Mouse (Mus musculus) neutrophil, adult 5-6 weeks (primary cell): ENCODE data around the gene Gm20388. TPM values are rescaled to one million over a fixed set of nuclear protein-coding genes. Genes with fewer than 3 reads are reported as not detected.
"Not testable (repeated sequence)": the region's sequence is repeated elsewhere in the genome, so short reads cannot be mapped to it uniquely, and the experiment has no call there.

ENCODE experiments used
- ATAC-seq: fragments of 151-379, 151-347 bp; 2 replicates; pipeline ENCODE4 v1.8.0; 2017; ENCODE audit warnings: mild to moderate bottlenecking, moderate TSS enrichment; ENCODE audit not compliant: insufficient number of reproducible peaks, poor library complexity, low FRiP score, severe bottlenecking; ENCODE audit errors: extremely low read depth
- total RNA-seq: library from RNA; stranded (forward); fragments of 200-1000 nt; gene quantifications from 2 replicates; pipeline ENCODE4 v1.2.3, GENCODE M21; 2017

The Gm20388 gene
- total RNA-seq, 1 experiment from 2014 or later = 10.8 TPM

GRCm38 (mm10) chr8:123410049-123410587 is 3499.5 kb downstream of the Gm20388 start:
- no peak for ATAC-seq

GRCm38 (mm10) chr8:123410788-123411187 is 3500.1 kb downstream of the Gm20388 start:
- no peak for ATAC-seq

- peak; percentile 33 for ATAC-seq
Observed at GRCm38 (mm10) chr8:123411246-123411645, 3500.6 kb downstream of the Gm20388 start, which contains the start of gene Tubb3. TSS of gene Tubb3 (plus strand) at chr8:123411424.

- no peak for ATAC-seq
Observed at GRCm38 (mm10) chr8:123411781-123412327, 3501.2 kb downstream of the Gm20388 start.

- no peak for ATAC-seq
Observed at GRCm38 (mm10) chr8:123412560-123413170, 3502.0 kb downstream of the Gm20388 start.

GRCm38 (mm10) chr8:123414255-123414654 is 3503.6 kb downstream of the Gm20388 start:
- ATAC-seq = no peak

- not testable (repeated sequence) for ATAC-seq
Observed at GRCm38 (mm10) chr8:123414997-123415696, 3504.5 kb downstream of the Gm20388 start.

GRCm38 (mm10) chr8:123415967-123416943 is 3505.6 kb downstream of the Gm20388 start:
- ATAC-seq = no peak

- no peak for ATAC-seq
Observed at GRCm38 (mm10) chr8:123416944-123417555, 3506.4 kb downstream of the Gm20388 start.

- ATAC-seq = no peak
Observed at GRCm38 (mm10) chr8:123419711-123420110, 3509.1 kb downstream of the Gm20388 start.

GRCm38 (mm10) chr8:123420525-123421281 is 3510.1 kb downstream of the Gm20388 start:
- ATAC-seq = 0 out of 2 replicates have a peak, but pooled peaks have one; percentile 7

- ATAC-seq = no peak
Observed at GRCm38 (mm10) chr8:123421325-123421724, 3510.7 kb downstream of the Gm20388 start.

- ATAC-seq = peak; percentile 31; the same call in 1 of the 2 replicates
Observed at GRCm38 (mm10) chr8:123422056-123422780, 3511.6 kb downstream of the Gm20388 start.

- ATAC-seq = no peak
Observed at GRCm38 (mm10) chr8:123422781-123423159, 3512.1 kb downstream of the Gm20388 start.

- ATAC-seq = no peak
Observed at GRCm38 (mm10) chr8:123423441-123423840, 3512.8 kb downstream of the Gm20388 start, which contains the start of gene Def8. TSS of gene Def8 (plus strand) at chr8:123423527.

- ATAC-seq = no peak
Observed at GRCm38 (mm10) chr8:123426511-123427509, 3516.2 kb downstream of the Gm20388 start.
